Mouse (Mus musculus) liver, embryonic 14.5 days (tissue): ENCODE results near the gene BB287469. TPM values are rescaled to one million over a fixed set of nuclear protein-coding genes. Genes with fewer than 3 reads are reported as not detected.
"Not testable (repeated sequence)": the region's sequence is repeated elsewhere in the genome, so short reads cannot be mapped to it uniquely, and the experiment has no call there.

Experiments
- ATAC-seq: fragments of 200-750 bp; cut with Nextera tagmentation; 2 replicates; pipeline ENCODE4 v1.8.0; 2017; ENCODE audit warnings: moderate number of reproducible peaks, mild to moderate bottlenecking, moderate library complexity; ENCODE audit not compliant: insufficient read depth
- DNase-seq, 3 experiments: peaks; one replicate each; pipeline ENCODE4 v3.0.0-alpha.2; 2012 to 2013; ENCODE audit warnings: low read depth in 3 of 3, low spot score in 3 of 3
- H3K27ac ChIP-seq: fragments of 300-500 bp; sonication (generic); 2 replicates; pipeline ENCODE4 v1.5.1; 2014; ENCODE audit warnings: moderate library complexity, mild to moderate bottlenecking, control low read depth, inconsistent platforms
- H3K27me3 ChIP-seq: fragments of 300-500 bp; sonication (generic); 2 replicates; pipeline ENCODE4 v1.6.1; 2014; ENCODE audit warnings: mild to moderate bottlenecking, low read length, moderate library complexity; ENCODE audit not compliant: control insufficient read depth, insufficient read depth
- H3K36me3 ChIP-seq: fragments of 300-500 bp; sonication (generic); replicated peaks from 2 replicates; pipeline ENCODE4 v1.6.1; 2014; ENCODE audit warnings: low read depth; ENCODE audit not compliant: control insufficient read depth, insufficient read depth
- H3K4me1 ChIP-seq, 2 experiments: fragments of 200-500 bp in 1 of 2; fragments of 300-500 bp in 1 of 2; sonication (generic) in 1 of 2; replicated peaks; 2 replicates each; pipeline ENCODE4 v1.6.1; 2012 to 2014; ENCODE audit warnings: antibody characterized with exemption in 1 of 2, inconsistent platforms in 1 of 2, low read length in 1 of 2; ENCODE audit not compliant: control insufficient read depth in 2 of 2, insufficient read depth in 2 of 2
- H3K4me2 ChIP-seq: fragments of 300-500 bp; sonication (generic); 2 replicates; pipeline ENCODE4 v1.6.1; 2014; ENCODE audit warnings: low read depth, mild to moderate bottlenecking, control low read depth, moderate library complexity
- H3K4me3 ChIP-seq, 2 experiments: fragments of 200-500 bp in 1 of 2; fragments of 300-500 bp in 1 of 2; sonication (generic) in 1 of 2; 2 replicates each; pipeline ENCODE4 v1.5.1; 2012 to 2014; ENCODE audit warnings: low read depth in 2 of 2, low read length in 2 of 2, mild to moderate bottlenecking in 2 of 2, control low read depth in 1 of 2, inconsistent platforms in 1 of 2, moderate library complexity in 1 of 2; ENCODE audit not compliant: insufficient read depth in 1 of 2
- H3K9ac ChIP-seq: fragments of 300-500 bp; sonication (generic); replicated peaks from 2 replicates; pipeline ENCODE4 v1.6.1; 2014; ENCODE audit warnings: mild to moderate bottlenecking, control low read depth, moderate library complexity
- H3K9me3 ChIP-seq: fragments of 300-500 bp; sonication (generic); 2 replicates; pipeline ENCODE4 v1.6.1; 2016; ENCODE audit warnings: low read length, mixed read lengths; ENCODE audit not compliant: control insufficient read depth
- WGBS: fragments of 180-500 bp; shearing (Covaris S2); extraction: QIAGEN DNeasy Blood & Tissue Kit; methylation state at CpG from one replicate; pipeline ENCODE4 v1.1.7; 2014; ENCODE audit not compliant: insufficient replicate concordance; 5-methylcytosine and 5-hydroxymethylcytosine counted together
- polyA plus RNA-seq, 2 experiments: library from polyadenylated mRNA; depleted of rRNA in 1 of 2; stranded (reverse) in 1 of 2; unstranded in 1 of 2; fragments of >200 nt; fragmentation: Nextera tagmentation in 1 of 2; extraction: Ambion mirVana in 1 of 2; gene quantifications; 2 replicates each; pipeline versions ENCODE4 v1.2.1 to v1.2.3; 2012 to 2014

Gene BB287469
- polyA plus RNA-seq (2012; rRNA removed) (not detected in 2 replicates), polyA plus RNA-seq (2014; fragmentation: Nextera tagmentation; extraction: Ambion mirVana) (not detected in 2 replicates)

DNA sequence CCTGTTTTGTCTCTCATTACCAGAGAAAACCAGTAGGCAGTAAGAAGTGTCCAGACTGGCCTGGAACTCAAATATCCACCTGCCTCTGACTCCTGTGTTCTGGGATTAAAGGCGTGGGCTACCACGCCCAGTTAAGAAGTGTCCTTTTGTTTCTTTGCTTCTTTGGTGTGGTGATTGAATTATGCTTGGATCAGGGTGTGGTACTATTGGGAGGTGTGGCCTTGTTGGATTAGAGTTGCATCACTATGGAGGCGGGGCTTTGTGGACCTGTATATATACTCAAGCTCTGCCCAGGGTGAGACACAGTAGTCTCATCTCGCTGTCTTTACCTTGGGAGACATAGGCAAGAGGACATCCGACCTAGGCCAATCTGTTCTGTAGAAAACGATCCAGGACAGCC, at the start of gene BB287469:
BB287469 (plus strand) TSS at position 301 of the 400 bp plus-strand sequence.
- not testable (repeated sequence) for H3K36me3 ChIP-seq, H3K9ac ChIP-seq, DNase-seq, H3K27me3 ChIP-seq, H3K4me1 ChIP-seq, H3K4me2 ChIP-seq, H3K4me3 ChIP-seq, ATAC-seq, H3K27ac ChIP-seq, H3K9me3 ChIP-seq
- 57% methylated on average over 4 of the region's 6 CpGs for WGBS

DNA sequence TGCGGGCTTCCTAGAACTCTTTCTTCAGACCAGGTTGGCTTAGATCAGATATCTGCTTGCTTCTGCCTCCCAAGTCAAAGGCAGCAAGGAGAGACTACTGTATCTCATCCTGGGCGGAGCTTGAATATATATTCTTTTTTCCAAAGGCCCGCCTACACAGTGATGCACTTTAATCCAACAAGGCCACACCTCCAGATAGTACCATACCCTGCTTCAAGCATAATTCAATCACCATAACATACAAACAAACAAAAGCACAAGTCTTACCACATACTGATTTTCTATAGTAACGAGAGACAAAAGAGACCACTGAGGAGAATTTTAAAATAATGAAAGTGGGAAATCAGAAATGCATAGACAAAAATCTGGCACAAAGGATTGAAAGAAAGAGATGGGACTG, 40.7 kb upstream of the BB287469 start, which contains the start of gene Gm21319:
Gm21319 (minus strand) TSS at position 101 of the 400 bp plus-strand sequence.
- not testable (repeated sequence) for H3K9ac ChIP-seq, H3K4me2 ChIP-seq, H3K9me3 ChIP-seq, H3K4me1 ChIP-seq, ATAC-seq, H3K27me3 ChIP-seq, H3K27ac ChIP-seq, DNase-seq, H3K4me3 ChIP-seq, H3K36me3 ChIP-seq
- 64% methylated on average over 4 of the region's 4 CpGs for WGBS

DNA sequence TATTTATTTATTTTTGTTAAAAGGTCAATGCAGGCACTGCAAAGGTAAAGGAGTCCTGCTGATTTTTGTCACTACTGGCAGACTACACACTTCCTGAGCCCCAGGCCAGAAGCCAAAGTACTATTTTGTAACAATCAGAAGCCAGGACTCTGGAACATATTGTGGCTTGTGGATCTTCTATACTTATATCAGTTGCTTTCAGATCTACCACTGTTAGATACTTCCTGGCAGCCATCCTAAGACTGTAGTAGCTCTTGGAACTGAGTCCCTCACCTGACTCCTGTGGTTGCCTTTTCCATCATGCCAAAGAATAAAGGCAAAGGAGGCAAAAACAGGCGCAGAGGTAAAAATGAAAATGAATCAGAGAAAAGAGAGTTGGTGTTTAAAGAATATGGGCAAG, 21.2 kb upstream of the BB287469 start, which contains the start of gene Gm21936:
Gm21936 (plus strand) TSS at position 301 of the 400 bp plus-strand sequence.
- WGBS = 50% methylated on average over 1 of the region's 1 CpGs
- not testable (repeated sequence) for H3K4me2 ChIP-seq, ATAC-seq, H3K4me1 ChIP-seq, H3K27me3 ChIP-seq, DNase-seq, H3K4me3 ChIP-seq, H3K9me3 ChIP-seq, H3K27ac ChIP-seq, H3K36me3 ChIP-seq, H3K9ac ChIP-seq

DNA sequence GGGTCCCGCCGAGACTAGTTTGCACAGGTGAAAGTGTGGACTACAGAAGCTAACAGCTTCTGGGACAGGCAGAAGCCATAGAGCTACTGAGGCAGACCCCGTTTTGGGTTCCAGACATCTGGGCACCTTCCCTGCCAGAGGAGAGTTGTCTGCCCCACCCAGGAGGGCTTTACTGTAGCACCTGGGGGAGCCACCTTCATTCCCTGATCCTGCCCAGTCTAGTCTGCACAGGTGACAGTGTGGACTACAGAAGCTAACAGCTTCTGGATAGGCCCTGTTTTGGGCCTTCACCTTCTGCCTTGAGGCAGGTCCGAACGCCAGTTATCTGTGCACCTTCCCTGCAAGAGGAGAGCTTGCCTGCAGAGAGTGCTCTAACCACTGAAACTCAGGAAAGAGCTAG, 18.4 kb upstream of the BB287469 start:
- not testable (repeated sequence) for H3K4me2 ChIP-seq, ATAC-seq, H3K36me3 ChIP-seq, DNase-seq, H3K27ac ChIP-seq, H3K4me1 ChIP-seq, H3K27me3 ChIP-seq, H3K9me3 ChIP-seq, H3K9ac ChIP-seq, H3K4me3 ChIP-seq
- WGBS = 66% methylated on average over 5 of the region's 5 CpGs

DNA sequence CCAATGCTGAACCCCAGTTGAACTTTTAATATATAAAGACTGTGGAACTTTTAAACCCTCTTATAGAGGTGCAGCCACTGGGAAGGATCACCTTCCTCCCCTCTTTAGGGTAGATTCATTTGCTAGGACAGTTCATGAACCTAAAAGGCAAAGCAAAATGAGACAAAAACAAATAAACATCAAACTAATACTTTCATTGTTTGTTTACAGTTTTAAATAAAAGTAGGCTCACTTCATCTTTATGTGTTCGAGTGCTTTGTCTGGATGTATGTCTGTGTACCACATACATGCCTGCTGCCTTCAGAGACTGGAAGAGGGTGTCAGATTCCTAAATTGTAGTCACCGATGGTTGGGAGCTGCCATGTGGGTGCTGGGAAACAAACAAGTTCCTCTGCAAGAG, 25.9 kb downstream of the BB287469 start, which contains the start of gene Gm2001:
Gm2001 (minus strand) TSS at position 101 of the 400 bp plus-strand sequence.
- H3K4me1 ChIP-seq, H3K4me3 ChIP-seq, H3K27ac ChIP-seq, H3K9me3 ChIP-seq, H3K36me3 ChIP-seq, H3K27me3 ChIP-seq, DNase-seq, ATAC-seq, H3K4me2 ChIP-seq, H3K9ac ChIP-seq: not testable (repeated sequence)
- 50% methylated on average over 1 of the region's 2 CpGs for WGBS

DNA sequence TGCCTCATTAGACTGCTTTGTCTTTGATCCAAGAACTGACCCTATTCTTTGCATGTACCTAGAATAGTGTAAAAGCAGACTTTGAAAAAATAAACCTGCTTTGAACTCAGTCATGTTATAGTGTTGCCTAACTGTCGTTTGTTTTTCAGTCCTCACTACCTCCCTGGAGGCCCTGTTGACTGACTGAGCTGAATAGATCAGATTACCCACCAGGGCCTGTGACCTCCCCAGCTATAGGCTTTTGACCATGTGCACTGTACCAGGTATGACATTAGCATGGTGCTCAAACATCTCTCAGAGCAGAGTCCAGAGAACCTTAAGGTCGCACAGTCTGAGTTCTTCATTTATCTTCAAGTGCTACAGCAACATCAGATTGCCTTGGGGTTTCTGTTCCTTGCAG, 34.3 kb downstream of the BB287469 start:
- H3K4me1 ChIP-seq, DNase-seq, H3K36me3 ChIP-seq, H3K4me2 ChIP-seq, H3K9me3 ChIP-seq, H3K27ac ChIP-seq, H3K9ac ChIP-seq, H3K27me3 ChIP-seq, H3K4me3 ChIP-seq: not testable (repeated sequence)
- WGBS = no CpG with 5 or more reads among the region's 2 CpGs
- ATAC-seq = peak; percentile 50; the same call in 1 of the 2 replicates

DNA sequence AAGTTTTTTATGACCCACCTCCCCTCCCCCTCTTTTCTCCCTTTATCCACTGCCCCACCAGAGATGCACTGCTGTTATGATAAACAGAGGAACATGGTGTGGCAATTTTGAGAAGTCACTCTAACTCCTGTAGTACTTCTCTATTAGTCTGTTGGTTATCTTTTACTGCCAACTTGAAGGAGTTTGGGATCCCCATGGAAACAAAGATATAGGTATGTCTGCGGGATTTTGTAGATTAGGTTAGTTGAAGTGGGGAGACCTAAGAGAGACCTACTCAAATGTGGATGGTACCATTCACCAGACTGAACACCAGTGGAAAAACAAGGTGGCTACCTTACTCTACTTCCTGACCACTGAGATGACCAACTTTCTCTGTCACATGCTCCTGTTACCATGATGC, 39.7 kb downstream of the BB287469 start:
- H3K27ac ChIP-seq, H3K9ac ChIP-seq, H3K27me3 ChIP-seq, H3K4me2 ChIP-seq, ATAC-seq, H3K9me3 ChIP-seq, H3K4me1 ChIP-seq, DNase-seq, H3K4me3 ChIP-seq, H3K36me3 ChIP-seq: not testable (repeated sequence)
- 28% methylated on average over 1 of the region's 1 CpGs for WGBS

DNA sequence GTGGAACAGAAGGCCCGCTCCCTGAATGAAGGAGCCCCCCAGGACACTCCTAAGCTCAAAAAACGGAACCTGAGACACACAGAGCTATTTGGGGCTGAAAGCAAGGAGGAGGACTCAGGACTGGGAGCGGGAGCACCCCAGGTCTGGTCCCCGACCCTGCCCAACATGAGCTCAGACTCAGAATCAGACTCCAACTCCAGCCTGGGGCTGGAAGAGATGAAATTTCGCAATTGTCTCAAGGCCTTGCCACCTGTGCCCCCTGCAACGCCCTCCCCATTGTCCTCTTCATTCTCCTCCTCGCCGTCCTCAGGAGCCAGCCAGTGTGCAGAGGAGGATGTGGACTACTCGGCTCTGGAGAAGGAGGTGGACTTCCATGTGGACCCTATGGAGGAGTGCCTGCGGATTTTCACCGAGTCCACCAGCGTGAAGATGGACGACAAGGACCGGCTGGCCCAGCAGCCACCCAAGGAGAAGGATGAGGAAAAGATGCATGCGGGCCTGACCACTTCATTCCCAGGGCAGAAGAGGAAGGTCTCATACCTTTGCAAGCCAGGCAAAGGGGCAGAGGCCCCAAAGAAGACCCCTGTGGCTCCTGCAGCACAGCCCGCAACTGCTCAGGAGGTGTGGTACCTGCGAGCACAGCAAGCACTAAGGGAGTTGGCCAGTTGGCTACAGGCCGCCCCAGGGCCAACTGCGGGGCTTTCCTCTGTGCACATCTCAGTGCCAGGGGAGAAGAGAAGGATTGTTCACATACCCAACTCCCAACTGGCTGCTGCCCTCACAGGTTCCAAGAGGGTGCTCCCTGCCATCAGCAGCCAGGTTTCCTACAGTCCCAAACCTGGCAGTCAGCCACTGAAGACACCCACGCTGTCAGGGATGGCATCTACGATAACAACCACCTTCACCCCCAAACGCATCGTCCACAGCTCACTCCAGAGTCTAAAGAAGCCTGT, 45.6 kb downstream of the BB287469 start:
- not testable (repeated sequence) for H3K27ac ChIP-seq, H3K4me3 ChIP-seq, H3K9me3 ChIP-seq, H3K9ac ChIP-seq, H3K36me3 ChIP-seq, H3K4me2 ChIP-seq, H3K4me1 ChIP-seq, DNase-seq, H3K27me3 ChIP-seq
- ATAC-seq = 0 out of 2 replicates have a peak, but pooled peaks have one; percentile 8
- 65% methylated on average over 23 of the region's 23 CpGs for WGBS
